In genomic region chr6:95053717-95054382, GRCm38 (mm10) we compare ENCODE assay signal across 22 mouse cellular contexts.
DNase-seq lines count a peak whose midpoint lies in the region; ATAC-seq and TF ChIP-seq lines count a peak whose summit lies in the region.
"Had no signal": no experiment of that assay in that cellular context is flagged by ENCODE, and none has a peak within 500 bp of the region (broad histone marks: within the 10 kb centered on the region; RNA-seq: fewer than 3 reads in every experiment).

No protein-coding gene starts in this region.

- TF ChIP-seq EP300 in MEL (IDR thresholded peaks at IDR 0.05; ENCODE audit: low read depth in 1 of 2, low read length in 2 of 2), result no peak

- H3K27me3 ChIP-seq in lung, embryonic 14.5 days (ENCODE audit: insufficient read depth, low read length), result no peaks in the 10 kb centered on the region
- no peaks in the 10 kb centered on the region; a peak in 1 of 4 replicates for H3K27me3 ChIP-seq in MEL (ENCODE audit: control insufficient read depth in 1 of 2, insufficient read depth in 2 of 2, low read length in 2 of 2)
- H3K27me3 ChIP-seq: embryonic facial prominence, embryonic 12.5 days; hindbrain, embryonic 13.5 days; limb, embryonic 13.5 days; liver, embryonic 12.5 days had no signal

- H3K4me1 ChIP-seq in lung, embryonic 14.5 days (ENCODE audit: insufficient read depth), result no peaks in the 10 kb centered on the region
- 0 out of 4 replicates have a peak, but pooled peaks cover 0 to 2% of the 10 kb centered on the region in 2 experiments for H3K4me1 ChIP-seq in MEL (ENCODE audit: control insufficient read depth in 1 of 2, insufficient read depth in 2 of 2, low read length in 2 of 2)
- H3K4me1 ChIP-seq: embryonic facial prominence, embryonic 12.5 days; hindbrain, embryonic 13.5 days; limb, embryonic 13.5 days had no signal

- no peak overlapping the region for H3K9ac ChIP-seq in lung, embryonic 14.5 days
- no peak overlapping the region for H3K9ac ChIP-seq in MEL (ENCODE audit: control insufficient read depth, low read depth, low read length, poor library complexity, severe bottlenecking)
- H3K9ac ChIP-seq: embryonic facial prominence, embryonic 12.5 days; forebrain, postnatal 0 days; hindbrain, embryonic 13.5 days; limb, embryonic 13.5 days; liver, embryonic 12.5 days had no signal

- peak; percentile 19 for DNase-seq in lung, embryonic 14.5 days
- no peak for DNase-seq in lung, postnatal 14 days
- DNase-seq in MEL (ENCODE audit: low read depth, low spot score) (peak; percentile 14), R1 (ENCODE audit: low read depth, low spot score) (peak; percentile 32)
- peak; percentile 22 for DNase-seq in kidney, postnatal 4 days
- no peak for DNase-seq in spleen, postnatal 14 days (ENCODE audit: low spot score in 2 of 2)
- no peak for DNase-seq in layer of hippocampus, adult 8-10 months (ENCODE audit: low spot score in 2 of 2)
- DNase-seq: adrenal gland, adult 8-10 months; cerebellum, adult 11-12 months; cerebellum, postnatal 14 days; forebrain, postnatal 0 days; gastrocnemius, postnatal 36 days; layer of hippocampus, adult 9-11 months; lung, adult 2 months; lung, postnatal 36 days; midbrain, embryonic 14.5 days had no signal

- TF ChIP-seq POLR2A in MEL (IDR thresholded peaks at IDR 0.05; ENCODE audit: control insufficient read depth in 1 of 2, insufficient read depth in 1 of 2, low read depth in 1 of 2, low read length in 2 of 2, poor library complexity in 1 of 2), result no peak

- WGBS in lung, embryonic 14.5 days, result 30% methylated on average over 9 of the region's 9 CpGs

- H3K79me2 ChIP-seq in MEL (ENCODE audit: control insufficient read depth, insufficient read depth, low read length, poor library complexity), result no peaks in the 10 kb centered on the region

- no peaks in the 10 kb centered on the region for H3K9me3 ChIP-seq in lung, embryonic 14.5 days (ENCODE audit: low read depth, low read length)
- H3K9me3 ChIP-seq in MEL (replicated peaks; ENCODE audit: insufficient read depth, low read length), result no peaks in the 10 kb centered on the region
- H3K9me3 ChIP-seq: embryonic facial prominence, embryonic 12.5 days; hindbrain, embryonic 13.5 days; limb, embryonic 13.5 days; liver, embryonic 12.5 days had no signal

- H3K36me3 ChIP-seq in lung, embryonic 14.5 days (ENCODE audit: insufficient read depth), result no peaks in the 10 kb centered on the region
- no peaks in the 10 kb centered on the region for H3K36me3 ChIP-seq in MEL (ENCODE audit: control insufficient read depth in 1 of 2, insufficient read depth in 2 of 2, low read length in 2 of 2)
- H3K36me3 ChIP-seq: embryonic facial prominence, embryonic 12.5 days; hindbrain, embryonic 13.5 days; limb, embryonic 13.5 days; liver, embryonic 12.5 days had no signal

- no peak for TF ChIP-seq CTCF in lung, embryonic 14.5 days (IDR thresholded peaks at IDR 0.05; ENCODE audit: low read depth)
- no peak for TF ChIP-seq CTCF in MEL (IDR thresholded peaks at IDR 0.05 in 2 of 3, conservative IDR thresholded peaks at IDR 0.05 in 1 of 3; ENCODE audit: control insufficient read depth in 1 of 3, insufficient read depth in 1 of 3, low read depth in 2 of 3, low read length in 3 of 3, poor library complexity in 1 of 3, severe bottlenecking in 1 of 3)

- no peak overlapping the region for H3K4me3 ChIP-seq in lung, embryonic 14.5 days (ENCODE audit: low read depth, low read length)
- H3K4me3 ChIP-seq in MEL (ENCODE audit: control insufficient read depth in 1 of 2, insufficient read depth in 1 of 2, low read depth in 2 of 2, low read length in 2 of 2), result no peak overlapping the region
- H3K4me3 ChIP-seq: embryonic facial prominence, embryonic 12.5 days; hindbrain, embryonic 13.5 days; limb, embryonic 13.5 days; liver, embryonic 12.5 days had no signal

- no peak overlapping the region for H3K4me2 ChIP-seq in lung, embryonic 14.5 days
- H3K4me2 ChIP-seq: embryonic facial prominence, embryonic 12.5 days; hindbrain, embryonic 13.5 days; limb, embryonic 13.5 days; liver, embryonic 12.5 days had no signal

- ATAC-seq in lung, embryonic 14.5 days (ENCODE audit: insufficient read depth), result no peak
- ATAC-seq: activated CD4-positive, CD25-positive, alpha-beta regulatory T cell, adult 4 months; forebrain, postnatal 0 days; liver, embryonic 12.5 days had no signal

- TF ChIP-seq RAD21 in MEL (IDR thresholded peaks at IDR 0.05; ENCODE audit: low read depth, low read length), result no peak

- no peak overlapping the region for H3K27ac ChIP-seq in lung, embryonic 14.5 days (ENCODE audit: low read depth)
- no peak overlapping the region for H3K27ac ChIP-seq in MEL (ENCODE audit: control insufficient read depth, low read depth, low read length)
- H3K27ac ChIP-seq: embryonic facial prominence, embryonic 12.5 days; hindbrain, embryonic 13.5 days; limb, embryonic 13.5 days; liver, embryonic 12.5 days; stomach, postnatal 0 days had no signal

TF ChIP-seq in MEL, 35 proteins besides CTCF, POLR2A, EP300 and RAD21:
- TF ChIP-seq NRF1 (IDR thresholded peaks at IDR 0.05; ENCODE audit: insufficient read depth, low read depth, low read length, poor library complexity, severe bottlenecking) (no peak), USF2 (IDR thresholded peaks at IDR 0.05; ENCODE audit: borderline replicate concordance in 1 of 2, insufficient read depth in 1 of 2, low read depth in 1 of 2, low read length in 2 of 2) (no peak), UBTF (IDR thresholded peaks at IDR 0.05; ENCODE audit: borderline replicate concordance, insufficient read depth, low read depth, low read length) (no peak), MAZ (IDR thresholded peaks at IDR 0.05; ENCODE audit: low read depth, low read length) (no peak), MAX (IDR thresholded peaks at IDR 0.05; ENCODE audit: low read length) (no peak), ZKSCAN1 (IDR thresholded peaks at IDR 0.05; ENCODE audit: low read depth, low read length) (no peak), TAL1 (IDR thresholded peaks at IDR 0.05; ENCODE audit: low read length) (no peak), ZNF384 (IDR thresholded peaks at IDR 0.05; ENCODE audit: low read depth, low read length) (no peak), POLR2AphosphoS5 (IDR thresholded peaks at IDR 0.05; ENCODE audit: borderline replicate concordance, low read depth, low read length) (no peak), GABPA (IDR thresholded peaks at IDR 0.05; ENCODE audit: low read depth, low read length) (no peak), MAFK (IDR thresholded peaks at IDR 0.05; ENCODE audit: borderline replicate concordance, low read depth, low read length) (no peak), POLR2AphosphoS2 (IDR thresholded peaks at IDR 0.05; ENCODE audit: low read length) (no peak), E2F4 (IDR thresholded peaks at IDR 0.05; ENCODE audit: borderline replicate concordance, low read depth, low read length) (no peak), MXI1 (IDR thresholded peaks at IDR 0.05; ENCODE audit: low read depth, low read length) (no peak), ELF1 (IDR thresholded peaks at IDR 0.05; ENCODE audit: low read depth, low read length) (no peak), SMC3 (IDR thresholded peaks at IDR 0.05; ENCODE audit: low read depth, low read length) (no peak)

Comparison
In these comparisons a context has a peak if more than half of its experiments do, and no peak if none do; other contexts are left out.
1. DNase-seq: peak in lung, embryonic 14.5 days (single experiment), MEL (single experiment), R1 (single experiment) and kidney, postnatal 4 days (2 of 2); none in lung, postnatal 14 days (single experiment), spleen, postnatal 14 days (0 of 2) and layer of hippocampus, adult 8-10 months (0 of 2).